Mouse (Mus musculus) small intestine, adult 2 months (tissue): Measurements from ENCODE around the gene Nudt14.

Experiments used
- CTCF ChIP-seq: fragments of 200-500 bp; IDR thresholded peaks from 2 replicates; pipeline ENCODE4 v1.5.1; 2012; ENCODE audit warnings: low read depth, mild to moderate bottlenecking, control low read depth, inconsistent platforms, low read length, moderate library complexity, mixed read lengths; ENCODE audit not compliant: insufficient replicate concordance, insufficient read length; ENCODE audit errors: extremely low read depth
- POLR2A ChIP-seq: fragments of 200-500 bp; IDR thresholded peaks from 2 replicates; pipeline ENCODE4 v1.6.1; 2012; ENCODE audit warnings: low read depth, mild to moderate bottlenecking, control low read depth, inconsistent platforms, low read length, moderate library complexity

GRCm38 (mm10) chr12:112898351-112898750, 43.6 kb downstream of the Nudt14 start:
- TF ChIP-seq CTCF (no peak), POLR2A (no peak)
